Mouse (Mus musculus): ENCODE data around the gene Cyp3a41a. TPM values are rescaled to one million over a fixed set of nuclear protein-coding genes. Genes with fewer than 3 reads are reported as not detected.
"Not testable (repeated sequence)": the region's sequence is repeated elsewhere in the genome, so short reads cannot be mapped to it uniquely, and the experiment has no call there.

The Cyp3a41a gene
- 0.26 and 0.34 TPM in 2 replicates for polyA plus RNA-seq (2015; fragmentation: Nextera tagmentation; extraction: Ambion mirVana)

- not testable (repeated sequence) for ATAC-seq (ENCODE audit: low read depth); H3K27me3 ChIP-seq (ENCODE audit: control insufficient read depth, insufficient read depth, low read depth, low read length)
These were observed at the start of gene Cyp3a41a for GRCm38 (mm10) chr5:145720036-145720435. Cyp3a41a (minus strand) TSS chr5:145720136.

GRCm38 (mm10) chr5:145737512-145737911 is 17.6 kb upstream of the Cyp3a41a start:
- H3K4me2 ChIP-seq (ENCODE audit: low read depth, low read length); H3K36me3 ChIP-seq (ENCODE audit: control insufficient read depth, insufficient read depth); H3K4me3 ChIP-seq (ENCODE audit: low read depth, low read length); H3K4me1 ChIP-seq (ENCODE audit: control insufficient read depth, low read depth, low read length); H3K27me3 ChIP-seq (ENCODE audit: control insufficient read depth, insufficient read depth, low read depth, low read length); H3K27ac ChIP-seq (ENCODE audit: low read length); H3K9ac ChIP-seq (ENCODE audit: low read depth, low read length); H3K9me3 ChIP-seq (replicated peaks; ENCODE audit: control insufficient read depth, low read length): not testable (repeated sequence)
- ATAC-seq (ENCODE audit: low read depth): peak; percentile 24; the same call in 1 of the 2 replicates
- 44% methylated on average over 3 of the region's 3 CpGs for WGBS (ENCODE audit: insufficient replicate concordance)

More at GRCm38 (mm10) chr5:145720036-145720435, at the start of gene Cyp3a41a:
- not testable (repeated sequence) for H3K36me3 ChIP-seq (ENCODE audit: control insufficient read depth, insufficient read depth); H3K4me1 ChIP-seq (ENCODE audit: control insufficient read depth, low read depth, low read length); H3K4me3 ChIP-seq (ENCODE audit: low read depth, low read length); H3K4me2 ChIP-seq (ENCODE audit: low read depth, low read length); H3K9ac ChIP-seq (ENCODE audit: low read depth, low read length); H3K27ac ChIP-seq (ENCODE audit: low read length); H3K9me3 ChIP-seq (replicated peaks; ENCODE audit: control insufficient read depth, low read length)
- 43% methylated on average over 1 of the region's 2 CpGs for WGBS (ENCODE audit: insufficient replicate concordance)

GRCm38 (mm10) chr5:145714296-145714695 is 5.6 kb downstream of the Cyp3a41a start:
- not testable (repeated sequence) for H3K4me3 ChIP-seq (ENCODE audit: low read depth, low read length); H3K9me3 ChIP-seq (replicated peaks; ENCODE audit: control insufficient read depth, low read length); ATAC-seq (ENCODE audit: low read depth); H3K27me3 ChIP-seq (ENCODE audit: control insufficient read depth, insufficient read depth, low read depth, low read length); H3K27ac ChIP-seq (ENCODE audit: low read length); H3K9ac ChIP-seq (ENCODE audit: low read depth, low read length); H3K36me3 ChIP-seq (ENCODE audit: control insufficient read depth, insufficient read depth); H3K4me2 ChIP-seq (ENCODE audit: low read depth, low read length); H3K4me1 ChIP-seq (ENCODE audit: control insufficient read depth, low read depth, low read length)
- 4% methylated on average over 1 of the region's 1 CpGs for WGBS (ENCODE audit: insufficient replicate concordance)

GRCm38 (mm10) chr5:145707372-145707771 is 12.6 kb downstream of the Cyp3a41a start:
- H3K9me3 ChIP-seq (replicated peaks; ENCODE audit: control insufficient read depth, low read length); H3K4me2 ChIP-seq (ENCODE audit: low read depth, low read length); H3K27me3 ChIP-seq (ENCODE audit: control insufficient read depth, insufficient read depth, low read depth, low read length); H3K36me3 ChIP-seq (ENCODE audit: control insufficient read depth, insufficient read depth); H3K27ac ChIP-seq (ENCODE audit: low read length); H3K4me3 ChIP-seq (ENCODE audit: low read depth, low read length); H3K4me1 ChIP-seq (ENCODE audit: control insufficient read depth, low read depth, low read length); H3K9ac ChIP-seq (ENCODE audit: low read depth, low read length): not testable (repeated sequence)
- peak; percentile 64 for ATAC-seq (ENCODE audit: low read depth)
- 54% methylated on average over 2 of the region's 2 CpGs for WGBS (ENCODE audit: insufficient replicate concordance)

- ATAC-seq (ENCODE audit: low read depth): no peak
- no peaks in the 10 kb centered on the region for H3K36me3 ChIP-seq (ENCODE audit: control insufficient read depth, insufficient read depth)
These were observed 57.9 kb downstream of the Cyp3a41a start for GRCm38 (mm10) chr5:145662007-145662406.

GRCm38 (mm10) chr5:145647779-145648178 is 72.2 kb downstream of the Cyp3a41a start:
- Histone ChIP-seq H3K4me3 (ENCODE audit: low read depth, low read length) (peak overlapping the region; percentile 30), H3K9ac (ENCODE audit: low read depth, low read length) (no peak overlapping the region), H3K27me3 (ENCODE audit: control insufficient read depth, insufficient read depth, low read depth, low read length) (no peaks in the 10 kb centered on the region), H3K4me1 (ENCODE audit: control insufficient read depth, low read depth, low read length) (no peaks in the 10 kb centered on the region), H3K4me2 (ENCODE audit: low read depth, low read length) (no peak overlapping the region), H3K27ac (ENCODE audit: low read length) (no peak overlapping the region), H3K36me3 (ENCODE audit: control insufficient read depth, insufficient read depth) (no peaks in the 10 kb centered on the region), H3K9me3 (replicated peaks; ENCODE audit: control insufficient read depth, low read length) (peaks cover 4% of the 10 kb centered on the region)
- ATAC-seq (ENCODE audit: low read depth): peak; percentile 70
- WGBS (ENCODE audit: insufficient replicate concordance): 40% methylated on average over 4 of the region's 4 CpGs

More at GRCm38 (mm10) chr5:145662007-145662406, 57.9 kb downstream of the Cyp3a41a start:
- 66% methylated on average over 7 of the region's 7 CpGs for WGBS (ENCODE audit: insufficient replicate concordance)
- H3K4me3 ChIP-seq (ENCODE audit: low read depth, low read length): no peak overlapping the region
- H3K4me2 ChIP-seq (ENCODE audit: low read depth, low read length): no peak overlapping the region
- H3K4me1 ChIP-seq (ENCODE audit: control insufficient read depth, low read depth, low read length): no peaks in the 10 kb centered on the region
- peaks cover 6% of the 10 kb centered on the region for H3K9me3 ChIP-seq (replicated peaks; ENCODE audit: control insufficient read depth, low read length)
- H3K27ac ChIP-seq (ENCODE audit: low read length): no peak overlapping the region
- H3K27me3 ChIP-seq (ENCODE audit: control insufficient read depth, insufficient read depth, low read depth, low read length): no peaks in the 10 kb centered on the region
- no peak overlapping the region for H3K9ac ChIP-seq (ENCODE audit: low read depth, low read length)

Other genes starting within 250 kb of the Cyp3a41a start
- gene Cyp3a41b, start 135.4 kb downstream of the Cyp3a41a start, polyA plus RNA-seq (2015; fragmentation: Nextera tagmentation; extraction: Ambion mirVana): not detected in 2 replicates
- gene Cyp3a44, start 85.7 kb upstream of the Cyp3a41a start, polyA plus RNA-seq (2015; fragmentation: Nextera tagmentation; extraction: Ambion mirVana): 0.47 and 0.59 TPM in 2 replicates
- 45.1 and 47.1 TPM in 2 replicates for gene Cyp3a11, start 159.8 kb upstream of the Cyp3a41a start, polyA plus RNA-seq (2015; fragmentation: Nextera tagmentation; extraction: Ambion mirVana)